Mouse (Mus musculus) layer of hippocampus, postnatal 10 days (tissue): Measurements from ENCODE around the gene Prh1. TPM values are rescaled to one million over a fixed set of nuclear protein-coding genes. Genes with fewer than 3 reads are reported as not detected.
"Not testable (repeated sequence)": the region's sequence is repeated elsewhere in the genome, so short reads cannot be mapped to it uniquely, and the experiment has no call there.

Source experiments
- DNase-seq, 2 experiments: peaks; one replicate each; pipeline ENCODE4 v3.0.0; 2021; ENCODE audit warnings: low spot score in 2 of 2
- long read RNA-seq: library from polyadenylated mRNA; stranded (forward); transcript quantifications from one replicate; pipeline ENCODE4 v2.0.0, GENCODE M21; 2023
- total RNA-seq, 2 experiments: library from RNA; stranded (reverse); gene quantifications; 2 replicates each; pipeline ENCODE4 v1.2.3; 2021

The Prh1 gene
- total RNA-seq, result not detected
- long read RNA-seq, result 0 reads

DNA sequence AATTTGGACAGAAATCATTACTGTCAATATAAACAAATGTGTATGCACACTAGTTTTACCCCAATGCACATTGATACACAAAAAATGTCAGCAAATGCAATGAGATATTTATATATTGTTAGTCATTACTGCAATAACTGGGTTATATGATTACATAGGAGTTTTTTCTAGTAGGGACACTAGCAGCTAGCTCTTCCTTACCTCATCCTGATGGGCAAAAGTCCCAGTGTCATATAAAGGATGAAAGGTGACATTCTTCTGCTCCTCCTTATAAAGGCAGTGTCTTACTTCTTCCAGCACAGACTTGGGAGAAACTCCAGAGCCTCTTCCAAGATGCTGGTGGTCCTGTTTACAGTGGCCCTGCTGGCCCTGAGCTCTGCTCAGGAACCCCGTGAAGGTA, at the start of gene Prh1:
Gene Prh1 (plus strand): TSS at position 301 of the 400 bp plus-strand sequence.
- not testable (repeated sequence) for DNase-seq

DNA sequence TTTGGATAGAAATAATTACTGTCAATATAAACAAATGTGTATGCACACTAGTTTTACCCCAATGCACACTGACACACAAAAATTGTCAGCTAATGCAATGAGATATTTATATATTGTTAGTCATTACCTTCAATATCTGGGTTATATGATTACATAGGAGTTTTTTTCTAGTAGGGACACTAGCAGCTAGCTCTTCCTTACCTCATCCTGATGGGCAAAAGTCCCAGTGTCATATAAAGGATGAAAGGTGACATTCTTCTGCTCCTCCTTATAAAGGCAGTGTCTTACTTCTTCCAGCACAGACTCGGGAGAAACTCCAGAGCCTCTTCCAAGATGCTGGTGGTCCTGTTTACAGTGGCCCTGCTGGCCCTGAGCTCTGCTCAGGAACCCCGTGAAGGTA, 26.0 kb downstream of the Prh1 start, which contains the start of gene Prp2:
Gene Prp2 (plus strand): TSS at position 301 of the 400 bp plus-strand sequence.
- DNase-seq, result not testable (repeated sequence)

Other genes with a start within 250 kb of the Prh1 start
- not detected for gene Gm8882, start 205.7 kb upstream of the Prh1 start, total RNA-seq
- gene Prp2, start 26.1 kb downstream of the Prh1 start, total RNA-seq, result not detected
- not detected for gene A630073D07Rik, start 81.7 kb downstream of the Prh1 start, total RNA-seq
- not detected for gene Tas2r120, start 87.1 kb downstream of the Prh1 start, total RNA-seq
- not detected for gene Tas2r121, start 131.2 kb downstream of the Prh1 start, total RNA-seq
- gene Tas2r122, start 142.1 kb downstream of the Prh1 start, total RNA-seq, result not detected
- not detected for gene Tas2r115, start 168.2 kb downstream of the Prh1 start, total RNA-seq
- not detected for gene Tas2r124, start 184.9 kb downstream of the Prh1 start, total RNA-seq
- not detected for gene Tas2r102, start 192.3 kb downstream of the Prh1 start, total RNA-seq
- not detected for gene Tas2r136, start 208.4 kb downstream of the Prh1 start, total RNA-seq
- gene Tas2r117, start 233.0 kb downstream of the Prh1 start, total RNA-seq, result not detected